Mouse (Mus musculus) gastrocnemius, postnatal 4 days (tissue): Measurements from ENCODE around the gene Prkca. TPM values are rescaled to one million over a fixed set of nuclear protein-coding genes. Genes with fewer than 3 reads are reported as not detected.
A peak's percentile ranks its signal among the peaks of the same experiment; 100 is the strongest.

Experiments
- DNase-seq, 2 experiments: peaks; one replicate each; pipeline ENCODE4 v3.0.0; 2021 to 2022; ENCODE audit warnings: low spot score in 2 of 2, mixed read lengths in 2 of 2
- long read RNA-seq, 2 experiments: library from polyadenylated mRNA; stranded (forward); transcript quantifications; one replicate each; pipeline ENCODE4 v2.0.0; 2021
- total RNA-seq, 2 experiments: library from RNA; stranded (reverse); gene quantifications; 2 replicates each; pipeline ENCODE4 v1.2.3; 2021

Gene Prkca
- total RNA-seq, result 10 to 100 TPM; 41.0 to 46.1 TPM
- long read RNA-seq, experiment 1, full-length matches to known transcripts, result 20 of 30 reads
- long read RNA-seq, experiment 1, partial matches to known transcripts, result 5 of 30 reads
- long read RNA-seq, experiment 1, other reads (novel, unspliced or antisense), result 5 of 30 reads
- long read RNA-seq, experiment 2, full-length matches to known transcripts, result 20 of 30 reads
- long read RNA-seq, experiment 2, partial matches to known transcripts, result 6 of 30 reads
- long read RNA-seq, experiment 2, other reads (novel, unspliced or antisense), result 4 of 30 reads

GRCm38 (mm10) chr11:108343789-108344462, at the start of gene Prkca:
Gene Prkca, minus strand, starts transcription at chr11:108343928.
- peak; percentile 87 to 94 for DNase-seq

- no peak for DNase-seq
Measured at GRCm38 (mm10) chr11:108385666-108386024, 41.9 kb upstream of the Prkca start.

GRCm38 (mm10) chr11:108384920-108385665, 41.4 kb upstream of the Prkca start:
- no peak for DNase-seq

- no peak for DNase-seq
Measured at GRCm38 (mm10) chr11:108382664-108383063, 38.9 kb upstream of the Prkca start.

- DNase-seq, result no peak
Measured at GRCm38 (mm10) chr11:108378363-108378751, 34.6 kb upstream of the Prkca start.

GRCm38 (mm10) chr11:108377680-108378362, 34.1 kb upstream of the Prkca start:
- DNase-seq, result peak; percentile 50 to 74

GRCm38 (mm10) chr11:108376815-108377214, 33.1 kb upstream of the Prkca start:
- no peak for DNase-seq

GRCm38 (mm10) chr11:108367046-108367445, 23.3 kb upstream of the Prkca start:
- DNase-seq, result no peak

GRCm38 (mm10) chr11:108365600-108365999, 21.9 kb upstream of the Prkca start:
- no peak for DNase-seq

GRCm38 (mm10) chr11:108364945-108365589, 21.3 kb upstream of the Prkca start:
- DNase-seq, result no peak

- no peak for DNase-seq
Measured at GRCm38 (mm10) chr11:108363991-108364390, 20.3 kb upstream of the Prkca start.

- DNase-seq, result no peak
Measured at GRCm38 (mm10) chr11:108362965-108363364, 19.2 kb upstream of the Prkca start.

GRCm38 (mm10) chr11:108360983-108361382, 17.3 kb upstream of the Prkca start:
- no peak for DNase-seq

GRCm38 (mm10) chr11:108358911-108359310, 15.2 kb upstream of the Prkca start:
- no peak for DNase-seq

- no peak for DNase-seq
Measured at GRCm38 (mm10) chr11:108356020-108356419, 12.3 kb upstream of the Prkca start.

- no peak for DNase-seq
Measured at GRCm38 (mm10) chr11:108352842-108353388, 9.2 kb upstream of the Prkca start.

- no peak for DNase-seq
Measured at GRCm38 (mm10) chr11:108350799-108351198, 7.1 kb upstream of the Prkca start.

- no peak for DNase-seq
Measured at GRCm38 (mm10) chr11:108345321-108345720, 1.6 kb upstream of the Prkca start.

GRCm38 (mm10) chr11:108344759-108345158, 1.0 kb upstream of the Prkca start:
- no peak for DNase-seq
